Mouse (Mus musculus) kidney, embryonic 15.5 days (tissue): Measurements from ENCODE around the gene Tbc1d20. TPM values are rescaled to one million over a fixed set of nuclear protein-coding genes. Genes with fewer than 3 reads are reported as not detected.
"Not testable (repeated sequence)": the region's sequence is repeated elsewhere in the genome, so short reads cannot be mapped to it uniquely, and the experiment has no call there.

Source experiments
- ATAC-seq: fragments of 200-750 bp; cut with Nextera tagmentation; replicated peaks from 2 replicates; pipeline ENCODE4 v1.8.0; 2017; ENCODE audit warnings: moderate TSS enrichment; ENCODE audit not compliant: low FRiP score
- H3K27ac ChIP-seq: fragments of 300-500 bp; sonication (generic); 2 replicates; pipeline ENCODE4 v1.5.1; 2015; ENCODE audit warnings: mild to moderate bottlenecking, inconsistent platforms
- H3K27me3 ChIP-seq: fragments of 300-500 bp; sonication (generic); 2 replicates; pipeline ENCODE4 v1.6.1; 2015; ENCODE audit warnings: inconsistent platforms
- H3K36me3 ChIP-seq: fragments of 300-500 bp; sonication (generic); 2 replicates; pipeline ENCODE4 v1.6.1; 2015; ENCODE audit warnings: inconsistent platforms
- H3K4me1 ChIP-seq: fragments of 300-500 bp; sonication (generic); 2 replicates; pipeline ENCODE4 v1.6.1; 2015; ENCODE audit warnings: inconsistent platforms
- H3K4me2 ChIP-seq: fragments of 300-500 bp; sonication (generic); 2 replicates; pipeline ENCODE4 v1.6.1; 2015; ENCODE audit warnings: moderate library complexity, mild to moderate bottlenecking, inconsistent platforms
- H3K4me3 ChIP-seq: fragments of 300-500 bp; sonication (generic); replicated peaks from 2 replicates; pipeline ENCODE4 v1.5.1; 2015; ENCODE audit warnings: mild to moderate bottlenecking, inconsistent platforms
- H3K9ac ChIP-seq: fragments of 300-500 bp; sonication (generic); 2 replicates; pipeline ENCODE4 v1.6.1; 2015; ENCODE audit warnings: mild to moderate bottlenecking, inconsistent platforms
- H3K9me3 ChIP-seq: fragments of 300-500 bp; sonication (generic); replicated peaks from 2 replicates; pipeline ENCODE4 v1.6.1; 2016; ENCODE audit warnings: inconsistent platforms
- WGBS: fragments of 180-500 bp; shearing (Covaris S2); methylation state at CpG from one replicate; pipeline ENCODE4 v1.1.7; 2015; ENCODE audit warnings: mixed read lengths; 5-methylcytosine and 5-hydroxymethylcytosine counted together
- polyA plus RNA-seq: library from polyadenylated mRNA; unstranded; fragments of >200 nt; fragmentation: Nextera tagmentation; extraction: Ambion mirVana; gene quantifications from 2 replicates; pipeline ENCODE4 v1.2.1, GENCODE M21; 2015

The Tbc1d20 gene
- polyA plus RNA-seq, result 39.5 and 39.7 TPM in 2 replicates

GRCm38 (mm10) chr2:152293727-152294475 is at the start of gene Tbc1d20:
TSS of gene Tbc1d20 (plus strand) at chr2:152293828.
- no peaks in the 10 kb centered on the region for H3K9me3 ChIP-seq
- peak within 1 kb of the TSS; percentile 90 for H3K27ac ChIP-seq
- H3K4me2 ChIP-seq, result peak within 1 kb of the TSS; percentile 87
- H3K27me3 ChIP-seq, result no peaks in the 10 kb centered on the region
- ATAC-seq, result peak; percentile 99
- peaks cover 22% of the 10 kb centered on the region for H3K4me1 ChIP-seq
- under 1% methylated on average over 65 of the region's 70 CpGs for WGBS
- H3K4me3 ChIP-seq, result peak within 1 kb of the TSS; percentile 91
- peak within 1 kb of the TSS; percentile 96 for H3K9ac ChIP-seq
- H3K36me3 ChIP-seq, result peaks cover 9% of the 10 kb centered on the region; the same call in 1 of the 2 replicates

GRCm38 (mm10) chr2:152247213-152247612 is 46.4 kb upstream of the Tbc1d20 start:
- WGBS, result 88% methylated on average over 1 of the region's 1 CpGs
- H3K9me3 ChIP-seq, result no peaks in the 10 kb centered on the region
- no peak overlapping the region for H3K27ac ChIP-seq
- no peak overlapping the region for H3K4me3 ChIP-seq
- ATAC-seq, result no peak
- peaks cover 21% of the 10 kb centered on the region for H3K36me3 ChIP-seq
- H3K4me1 ChIP-seq, result no peaks in the 10 kb centered on the region
- no peaks in the 10 kb centered on the region for H3K27me3 ChIP-seq
- H3K9ac ChIP-seq, result no peak overlapping the region
- H3K4me2 ChIP-seq, result no peak overlapping the region

GRCm38 (mm10) chr2:152250511-152250910 is 43.1 kb upstream of the Tbc1d20 start:
- no peak overlapping the region for H3K4me3 ChIP-seq
- no peaks in the 10 kb centered on the region for H3K4me1 ChIP-seq
- peaks cover 45% of the 10 kb centered on the region for H3K36me3 ChIP-seq
- 80% methylated on average over 4 of the region's 4 CpGs for WGBS
- no peaks in the 10 kb centered on the region for H3K27me3 ChIP-seq
- no peak overlapping the region for H3K27ac ChIP-seq
- ATAC-seq, result no peak
- H3K9me3 ChIP-seq, result no peaks in the 10 kb centered on the region
- no peak overlapping the region for H3K4me2 ChIP-seq
- H3K9ac ChIP-seq, result no peak overlapping the region

GRCm38 (mm10) chr2:152259739-152260138 is 33.9 kb upstream of the Tbc1d20 start:
- 93% methylated on average over 1 of the region's 1 CpGs for WGBS

GRCm38 (mm10) chr2:152273639-152274038 is 20.0 kb upstream of the Tbc1d20 start:
- Histone ChIP-seq H3K27me3 (no peaks in the 10 kb centered on the region), H3K4me3 (no peak overlapping the region), H3K9ac (no peak overlapping the region), H3K27ac (no peak overlapping the region), H3K4me2 (no peak overlapping the region), H3K9me3 (no peaks in the 10 kb centered on the region), H3K36me3 (peaks cover 86% of the 10 kb centered on the region), H3K4me1 (no peaks in the 10 kb centered on the region)
- WGBS, result 75% methylated on average over 2 of the region's 2 CpGs
- no peak for ATAC-seq

More at GRCm38 (mm10) chr2:152259739-152260138, 33.9 kb upstream of the Tbc1d20 start:
- Histone ChIP-seq H3K27ac (no peak overlapping the region), H3K4me1 (no peaks in the 10 kb centered on the region), H3K9me3 (no peaks in the 10 kb centered on the region), H3K4me2 (no peak overlapping the region), H3K4me3 (no peak overlapping the region), H3K36me3 (peaks cover 82% of the 10 kb centered on the region), H3K9ac (no peak overlapping the region), H3K27me3 (no peaks in the 10 kb centered on the region)
- ATAC-seq, result no peak

GRCm38 (mm10) chr2:152281407-152281806 is 12.2 kb upstream of the Tbc1d20 start:
- 77% methylated on average over 3 of the region's 3 CpGs for WGBS
- Histone ChIP-seq H3K36me3 (peaks cover 81% of the 10 kb centered on the region), H3K4me2 (no peak overlapping the region), H3K4me3 (no peak overlapping the region), H3K27ac (no peak overlapping the region), H3K9ac (no peak overlapping the region), H3K27me3 (no peaks in the 10 kb centered on the region), H3K9me3 (no peaks in the 10 kb centered on the region), H3K4me1 (no peaks in the 10 kb centered on the region)
- no peak for ATAC-seq

- no peak overlapping the region for H3K4me3 ChIP-seq
- no peak overlapping the region for H3K27ac ChIP-seq
- H3K4me2 ChIP-seq, result no peak overlapping the region
- no peak overlapping the region for H3K9ac ChIP-seq
- ATAC-seq, result no peak
- no peaks in the 10 kb centered on the region for H3K27me3 ChIP-seq
- H3K36me3 ChIP-seq, result peaks cover 48% of the 10 kb centered on the region
- WGBS, result 95% methylated on average over 5 of the region's 5 CpGs
- no peaks in the 10 kb centered on the region for H3K4me1 ChIP-seq
- no peaks in the 10 kb centered on the region for H3K9me3 ChIP-seq
Measured at GRCm38 (mm10) chr2:152287560-152287959, 6.1 kb upstream of the Tbc1d20 start.

- H3K27ac ChIP-seq, result no peak overlapping the region
- H3K4me1 ChIP-seq, result 0 out of 2 replicates have a peak, but pooled peaks cover under 1% of the 10 kb centered on the region
- no peak overlapping the region for H3K4me2 ChIP-seq
- H3K36me3 ChIP-seq, result peaks cover 43% of the 10 kb centered on the region
- no peak overlapping the region for H3K4me3 ChIP-seq
- no peak overlapping the region for H3K9ac ChIP-seq
- no peaks in the 10 kb centered on the region for H3K9me3 ChIP-seq
- 75% methylated on average over 8 of the region's 8 CpGs for WGBS
- no peaks in the 10 kb centered on the region for H3K27me3 ChIP-seq
- no peak for ATAC-seq
Measured at GRCm38 (mm10) chr2:152288046-152288445, 5.6 kb upstream of the Tbc1d20 start.

- not testable (repeated sequence) for H3K9me3 ChIP-seq, H3K4me3 ChIP-seq, H3K4me1 ChIP-seq, H3K9ac ChIP-seq, H3K4me2 ChIP-seq, H3K27me3 ChIP-seq, ATAC-seq, H3K27ac ChIP-seq
- WGBS, result 84% methylated on average over 2 of the region's 2 CpGs
- H3K36me3 ChIP-seq, result peaks cover 28% of the 10 kb centered on the region
Measured at GRCm38 (mm10) chr2:152289623-152290022, 4.0 kb upstream of the Tbc1d20 start.

- H3K9ac ChIP-seq, result no peak overlapping the region
- peaks cover 19% of the 10 kb centered on the region for H3K4me1 ChIP-seq
- H3K27me3 ChIP-seq, result no peaks in the 10 kb centered on the region
- no peak overlapping the region for H3K27ac ChIP-seq
- H3K4me3 ChIP-seq, result no peak overlapping the region
- no peak for ATAC-seq
- WGBS, result 64% methylated on average over 2 of the region's 2 CpGs
- 0 out of 2 replicates have a peak, but pooled peaks cover 8% of the 10 kb centered on the region for H3K36me3 ChIP-seq
- no peak overlapping the region for H3K4me2 ChIP-seq
- H3K9me3 ChIP-seq, result no peaks in the 10 kb centered on the region
Measured at GRCm38 (mm10) chr2:152292475-152292874, 1.2 kb upstream of the Tbc1d20 start.

GRCm38 (mm10) chr2:152293179-152293726 is 375 bp upstream of the Tbc1d20 start:
- H3K9me3 ChIP-seq, result no peaks in the 10 kb centered on the region
- H3K9ac ChIP-seq, result peak overlapping the region; percentile 96
- H3K4me3 ChIP-seq, result peak overlapping the region; percentile 91
- H3K27ac ChIP-seq, result no peak overlapping the region
- peaks cover 11% of the 10 kb centered on the region; the same call in 1 of the 2 replicates for H3K36me3 ChIP-seq
- H3K27me3 ChIP-seq, result no peaks in the 10 kb centered on the region
- H3K4me1 ChIP-seq, result peaks cover 22% of the 10 kb centered on the region
- peak; percentile 68 for ATAC-seq
- 1% methylated on average over 15 of the region's 15 CpGs for WGBS
- H3K4me2 ChIP-seq, result peak overlapping the region; percentile 87

GRCm38 (mm10) chr2:152294541-152294940 is 913 bp downstream of the Tbc1d20 start:
- no peak for ATAC-seq
- Histone ChIP-seq H3K4me2 (peak overlapping the region; percentile 87), H3K36me3 (peaks cover 9% of the 10 kb centered on the region; the same call in 1 of the 2 replicates), H3K4me1 (peaks cover 22% of the 10 kb centered on the region), H3K27me3 (no peaks in the 10 kb centered on the region), H3K9ac (peak overlapping the region; percentile 96), H3K4me3 (peak overlapping the region; percentile 91), H3K9me3 (no peaks in the 10 kb centered on the region), H3K27ac (0 out of 2 replicates have a peak overlapping the region, but pooled peaks have one; percentile 90)
- WGBS, result 35% methylated on average over 5 of the region's 5 CpGs
